Mouse (Mus musculus): ENCODE results near the gene Arel1.

Gene Arel1

DNA sequence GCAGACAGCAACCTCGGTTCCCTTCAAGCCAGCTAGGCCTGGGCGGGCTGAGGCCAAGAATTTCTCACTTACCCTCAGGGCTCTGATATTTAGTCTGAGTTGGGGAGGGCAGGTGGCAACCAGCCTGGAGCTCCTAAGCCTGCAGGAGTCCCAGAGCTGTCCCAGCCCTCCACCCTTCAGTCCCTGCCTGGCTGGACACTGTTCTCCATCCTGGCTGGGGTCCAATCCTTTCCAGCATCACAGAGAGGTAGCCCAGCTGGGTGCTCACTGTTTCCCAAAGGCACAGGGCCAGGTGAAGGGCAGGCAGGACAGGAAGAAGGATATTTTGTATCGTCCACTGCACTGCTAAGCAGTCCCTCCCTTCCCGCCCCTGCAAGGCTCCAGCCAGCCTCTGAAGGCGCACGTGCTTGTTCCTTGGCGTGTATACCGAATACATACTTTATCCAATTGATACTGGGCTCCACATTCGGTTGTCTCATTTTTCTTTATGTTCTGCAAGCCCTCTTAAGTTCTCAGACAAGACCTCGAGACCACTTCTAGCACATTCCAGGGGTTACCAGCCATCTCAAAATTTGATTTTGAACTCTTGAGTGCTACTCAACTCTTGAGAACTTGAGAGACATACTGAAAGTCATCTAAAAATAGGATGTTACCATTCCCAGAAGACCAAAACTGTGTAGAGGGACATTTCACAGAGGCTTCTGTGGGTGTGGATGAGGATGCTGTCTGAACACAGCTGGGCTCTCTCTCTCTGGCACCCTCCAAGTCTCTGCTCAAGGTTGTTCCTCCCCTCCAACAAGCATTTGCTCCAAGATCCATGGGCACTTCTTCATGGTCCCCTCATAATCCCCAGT, 62.8 kb downstream of the Arel1 start:
- no peak for DNase-seq (ENCODE audit: extremely low read depth, insufficient read length, low spot score)

DNA sequence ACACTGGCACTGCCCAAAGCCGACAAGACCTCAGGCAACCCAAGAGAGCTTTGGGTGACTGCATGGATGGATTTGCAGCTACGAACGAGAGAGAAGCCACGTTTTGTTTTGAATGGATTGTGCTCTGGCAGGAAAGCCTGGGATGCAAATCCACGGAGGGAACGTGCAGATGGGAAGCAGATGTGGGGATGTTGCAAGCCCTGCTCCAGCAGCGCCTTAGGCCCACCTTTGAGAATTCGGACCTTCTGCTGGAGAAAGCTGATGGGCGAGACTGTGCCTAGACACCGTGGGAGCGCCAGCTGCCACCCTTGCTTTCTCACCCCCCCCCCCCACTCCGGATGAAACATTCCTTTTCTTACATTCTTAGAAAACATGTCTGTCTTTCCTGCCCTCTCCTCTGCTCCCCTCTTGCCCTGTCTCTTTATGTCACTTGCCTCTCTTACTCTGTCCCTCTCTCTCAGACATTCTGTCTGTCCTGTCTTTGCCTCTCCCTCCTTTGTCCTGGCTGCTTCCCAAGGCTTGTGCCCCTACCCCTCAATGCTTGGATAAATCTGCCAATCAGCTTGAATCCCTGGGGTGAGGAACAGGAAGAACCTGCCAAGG, 63.6 kb downstream of the Arel1 start:
- DNase-seq (ENCODE audit: extremely low read depth, insufficient read length, low spot score) = no peak

DNA sequence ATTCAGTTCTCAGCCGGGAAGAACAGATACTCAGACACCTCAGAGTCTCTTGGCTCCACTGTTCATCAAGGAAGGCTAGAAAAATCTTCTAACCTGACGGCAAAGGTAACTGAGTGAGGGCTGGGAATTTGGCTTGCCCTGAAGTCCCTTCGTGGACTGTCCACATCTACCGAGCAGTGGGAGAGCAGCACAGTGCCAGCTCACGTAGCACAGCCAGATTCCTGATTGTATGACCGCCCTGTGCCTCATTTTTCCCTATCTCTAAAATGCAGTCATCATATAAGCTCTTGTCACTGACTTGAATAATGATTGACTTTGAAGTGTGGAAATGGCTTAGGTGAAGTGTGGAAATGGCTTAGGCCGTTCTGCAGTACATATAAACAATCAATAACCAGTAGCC, 66.3 kb downstream of the Arel1 start:
- no peak for DNase-seq (ENCODE audit: extremely low read depth, insufficient read length, low spot score)

DNA sequence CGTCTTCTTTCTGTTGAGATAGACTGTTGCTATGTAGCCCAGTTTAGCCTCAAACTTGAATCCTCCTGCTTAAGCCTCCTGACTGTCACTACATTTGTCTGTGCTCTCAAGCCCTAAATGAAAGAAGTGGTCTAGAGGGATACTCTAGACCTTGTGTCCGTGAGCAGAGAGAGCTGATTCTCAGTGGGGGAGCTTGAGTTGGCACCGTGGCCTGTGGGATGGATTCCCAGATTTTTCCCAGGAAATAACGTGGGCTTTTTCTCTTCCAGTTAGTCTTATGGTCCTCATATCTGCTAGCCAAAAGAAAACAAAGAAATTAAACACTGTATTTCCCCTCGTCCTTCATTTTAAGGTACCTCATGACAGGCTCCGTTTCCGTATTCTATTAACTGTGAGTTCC, 70.4 kb downstream of the Arel1 start:
- no peak for DNase-seq (ENCODE audit: extremely low read depth, insufficient read length, low spot score)

DNA sequence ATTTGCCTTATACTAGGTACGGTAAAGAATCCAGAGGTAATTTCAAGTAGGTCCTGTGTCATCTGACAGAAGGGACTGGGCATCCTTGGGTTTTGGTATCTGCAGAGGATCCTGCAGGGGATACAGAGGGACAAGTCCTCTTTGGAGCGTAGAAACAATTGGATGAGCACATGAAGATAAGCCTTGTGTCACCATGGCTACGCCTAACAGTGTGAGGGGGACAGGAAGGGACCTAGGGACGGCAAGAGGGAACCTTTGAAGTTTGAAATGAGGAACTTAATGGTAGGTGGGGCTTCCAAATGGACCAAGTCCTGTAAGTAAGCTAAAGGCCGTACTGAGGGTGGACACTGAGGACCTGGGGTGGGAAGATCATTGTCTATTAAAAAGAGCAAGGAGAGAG, 73.4 kb downstream of the Arel1 start:
- no peak for DNase-seq (ENCODE audit: extremely low read depth, insufficient read length, low spot score)

DNA sequence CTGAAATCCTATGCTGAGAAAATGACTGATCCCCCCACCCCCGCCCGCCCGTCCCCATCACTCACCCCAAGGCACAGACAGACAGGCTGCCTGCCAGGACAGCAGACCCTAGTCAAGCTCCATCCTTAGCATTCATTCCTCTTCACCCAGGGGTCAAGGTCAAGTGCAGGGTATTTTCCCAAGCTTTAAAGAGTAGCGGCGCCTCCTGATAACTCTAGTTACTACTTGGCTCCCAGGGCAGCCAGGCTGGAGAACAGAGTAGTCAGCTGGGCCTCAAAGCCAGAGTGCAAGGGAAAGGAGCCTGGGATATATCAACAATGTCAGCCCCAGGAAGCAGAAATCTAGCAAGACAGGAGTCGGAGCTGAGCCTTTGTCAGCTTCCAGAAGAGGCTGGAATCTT, 74.5 kb downstream of the Arel1 start:
- DNase-seq (ENCODE audit: extremely low read depth, insufficient read length, low spot score) = no peak

DNA sequence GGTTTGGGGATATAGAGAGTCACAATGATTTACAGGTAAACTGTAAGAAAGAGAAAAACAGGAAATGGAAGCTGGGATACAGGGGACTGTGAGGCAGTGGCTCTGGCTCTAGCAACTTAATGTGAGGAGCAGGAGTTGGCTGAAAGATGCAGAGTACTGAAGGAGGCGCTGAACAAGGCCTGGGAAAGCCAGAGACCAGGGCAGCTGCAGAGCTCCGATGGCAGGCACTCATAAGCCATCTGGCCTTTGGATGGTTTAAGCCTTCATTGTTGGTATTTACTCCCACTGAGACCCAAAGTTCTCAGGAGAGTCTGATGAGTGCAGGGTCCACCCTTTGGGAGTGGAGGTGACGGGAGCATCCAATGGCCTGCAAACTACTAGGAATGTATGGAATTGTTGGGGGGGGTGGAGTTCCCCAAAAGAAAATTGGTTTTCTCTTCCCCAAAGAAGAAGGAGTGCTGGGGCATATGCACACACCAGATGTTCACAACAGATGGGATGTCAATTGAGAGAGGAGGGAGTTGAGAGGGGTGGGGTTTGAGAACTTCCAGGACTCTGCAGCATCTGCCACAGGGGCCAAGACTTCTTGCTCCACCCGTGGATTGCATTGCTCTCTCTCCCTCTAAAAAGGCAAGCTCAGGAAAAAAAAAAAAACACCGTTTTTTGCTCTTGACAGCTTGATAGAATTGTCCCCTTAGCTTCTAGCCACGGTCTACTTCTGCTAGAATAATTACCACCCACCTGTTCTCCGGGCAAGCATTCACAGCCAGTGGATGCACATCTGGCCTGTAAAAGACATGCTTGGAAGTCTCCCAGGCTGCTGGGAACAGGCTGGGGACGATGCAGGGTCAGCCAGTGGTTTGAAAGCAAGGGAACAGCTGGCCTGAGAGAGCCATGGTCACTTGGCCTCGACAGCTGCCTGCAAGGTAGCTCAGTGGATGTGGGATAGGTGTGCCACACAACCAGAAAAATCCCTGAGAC, 76.8 kb downstream of the Arel1 start:
- DNase-seq (ENCODE audit: extremely low read depth, insufficient read length, low spot score) = no peak

DNA sequence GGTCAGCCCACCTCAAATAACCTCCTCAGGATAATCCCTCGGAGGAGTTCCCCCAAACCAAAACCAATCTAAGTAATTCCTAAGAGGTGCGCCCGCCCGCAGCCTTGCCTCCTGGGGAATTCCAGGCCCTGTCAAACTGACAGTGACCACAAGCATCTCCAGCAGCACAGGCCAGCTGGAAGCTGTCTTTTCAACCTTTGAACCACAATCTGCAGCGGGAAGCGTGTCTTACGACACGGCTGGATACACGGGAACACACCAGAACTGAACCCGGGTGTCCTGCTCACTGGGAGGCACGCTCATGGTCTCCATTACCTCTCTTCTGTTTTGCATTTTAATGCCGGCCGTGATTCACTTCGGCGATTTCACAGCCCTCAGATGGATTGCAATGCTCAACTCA, 80.4 kb downstream of the Arel1 start:
- DNase-seq (ENCODE audit: extremely low read depth, insufficient read length, low spot score) = no peak

DNA sequence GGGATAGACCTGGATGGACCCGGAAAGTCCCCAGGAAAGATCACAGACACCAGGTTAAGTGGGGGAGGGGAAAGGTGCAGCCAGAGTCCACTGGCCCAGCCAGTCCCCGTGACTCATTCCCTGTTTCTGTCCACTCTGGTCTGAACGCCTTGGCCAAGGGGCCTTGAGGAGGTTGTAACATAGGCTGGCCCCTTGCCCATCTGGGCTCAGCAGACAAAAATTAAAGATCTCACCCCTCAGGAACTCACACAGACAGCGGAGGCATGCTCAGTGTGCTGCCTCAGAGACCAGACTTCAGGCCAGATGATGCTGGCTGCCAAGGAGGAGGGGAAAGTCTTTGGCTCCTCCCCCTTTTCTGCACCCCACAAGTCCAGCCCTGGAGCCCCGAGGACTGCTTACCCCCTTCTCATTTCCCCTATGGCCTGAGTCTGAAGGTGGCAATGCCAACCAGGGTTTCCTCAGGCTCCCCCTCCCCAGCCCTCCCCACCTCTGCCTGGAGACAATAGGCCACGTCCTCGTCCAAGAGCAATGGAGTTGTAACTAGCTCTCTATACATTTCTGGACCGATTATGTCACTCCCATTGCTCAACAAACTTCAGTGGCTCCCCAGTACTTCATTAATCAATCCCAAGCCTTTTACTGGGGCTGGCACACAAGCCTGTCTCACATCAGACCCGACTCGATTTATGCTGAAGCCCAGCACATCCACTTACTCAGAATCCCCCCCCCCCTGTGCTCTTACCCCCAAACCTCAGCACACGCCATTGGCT, 85.4 kb downstream of the Arel1 start:
- DNase-seq (ENCODE audit: extremely low read depth, insufficient read length, low spot score) = peak; percentile 50

DNA sequence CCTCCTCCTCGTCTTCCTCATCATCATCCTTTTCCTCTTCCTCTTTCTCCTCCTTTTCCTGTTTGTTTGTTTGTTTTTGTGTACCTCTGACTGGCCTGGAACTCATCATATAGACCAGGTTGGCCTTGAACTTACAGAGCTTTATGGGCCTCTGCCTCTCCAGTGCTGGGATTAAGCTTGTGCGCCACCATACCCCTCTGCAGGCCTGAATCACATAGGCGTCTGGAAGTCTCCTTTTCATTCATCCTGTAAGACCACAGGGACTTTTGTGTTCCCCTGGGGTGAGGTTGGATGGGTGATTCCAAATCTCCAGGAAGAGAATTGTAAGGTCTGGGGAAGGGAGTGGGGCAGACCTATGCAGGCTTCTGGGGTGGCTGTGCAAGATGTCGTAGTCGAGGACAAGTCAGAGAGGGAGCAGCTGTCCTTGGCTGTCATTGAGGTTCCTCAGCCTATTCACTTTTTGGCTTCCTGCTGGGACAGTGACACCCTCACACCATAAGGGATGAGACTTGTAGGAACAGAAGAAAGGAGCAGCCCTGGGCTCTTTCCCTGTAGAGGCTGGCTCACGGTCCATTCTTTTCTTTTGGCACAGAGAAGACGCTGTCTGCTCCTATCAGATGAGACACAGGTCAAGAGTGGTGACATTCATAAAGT, 86.2 kb downstream of the Arel1 start:
- no peak for DNase-seq (ENCODE audit: extremely low read depth, insufficient read length, low spot score)

DNA sequence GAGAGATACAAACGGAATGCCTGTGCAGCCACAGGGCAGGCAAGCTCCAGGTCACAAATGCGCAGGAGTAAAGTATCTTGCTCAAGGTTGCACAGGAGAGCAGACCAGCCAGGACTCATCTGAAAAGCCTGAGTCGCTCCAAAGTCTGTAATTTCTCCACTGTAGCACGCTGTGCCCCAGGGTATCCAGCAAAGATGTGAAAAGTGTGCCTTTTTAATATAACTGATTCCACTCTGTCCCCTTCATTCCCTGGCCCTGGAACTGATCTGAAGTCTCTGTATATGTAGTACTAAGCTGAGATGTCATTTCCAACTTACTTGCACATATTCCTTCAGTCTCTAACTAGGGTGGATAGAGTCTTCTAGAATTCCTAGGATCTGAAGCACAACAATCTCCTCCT, 87.9 kb downstream of the Arel1 start:
- DNase-seq (ENCODE audit: extremely low read depth, insufficient read length, low spot score) = no peak

DNA sequence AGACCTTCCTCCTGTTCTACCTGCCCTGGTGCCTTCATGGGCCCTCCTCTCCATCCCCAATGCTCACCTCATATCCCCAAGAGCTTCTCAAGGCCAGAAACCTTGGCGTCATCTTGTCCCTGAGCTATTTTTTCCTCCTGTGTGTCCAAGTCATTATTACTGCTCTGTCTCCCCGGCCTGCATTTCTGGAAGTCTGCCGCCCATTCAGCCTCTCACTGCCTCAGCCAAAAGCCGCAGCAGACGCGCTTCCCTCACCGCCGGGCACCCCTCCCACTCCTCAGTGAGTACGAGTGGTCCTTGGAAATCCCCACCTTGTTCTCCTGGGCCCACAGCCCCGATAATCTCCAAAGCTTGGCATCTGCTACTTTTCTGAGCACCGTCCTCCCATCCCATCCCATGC, 90.6 kb downstream of the Arel1 start:
- DNase-seq (ENCODE audit: extremely low read depth, insufficient read length, low spot score) = peak; percentile 57

DNA sequence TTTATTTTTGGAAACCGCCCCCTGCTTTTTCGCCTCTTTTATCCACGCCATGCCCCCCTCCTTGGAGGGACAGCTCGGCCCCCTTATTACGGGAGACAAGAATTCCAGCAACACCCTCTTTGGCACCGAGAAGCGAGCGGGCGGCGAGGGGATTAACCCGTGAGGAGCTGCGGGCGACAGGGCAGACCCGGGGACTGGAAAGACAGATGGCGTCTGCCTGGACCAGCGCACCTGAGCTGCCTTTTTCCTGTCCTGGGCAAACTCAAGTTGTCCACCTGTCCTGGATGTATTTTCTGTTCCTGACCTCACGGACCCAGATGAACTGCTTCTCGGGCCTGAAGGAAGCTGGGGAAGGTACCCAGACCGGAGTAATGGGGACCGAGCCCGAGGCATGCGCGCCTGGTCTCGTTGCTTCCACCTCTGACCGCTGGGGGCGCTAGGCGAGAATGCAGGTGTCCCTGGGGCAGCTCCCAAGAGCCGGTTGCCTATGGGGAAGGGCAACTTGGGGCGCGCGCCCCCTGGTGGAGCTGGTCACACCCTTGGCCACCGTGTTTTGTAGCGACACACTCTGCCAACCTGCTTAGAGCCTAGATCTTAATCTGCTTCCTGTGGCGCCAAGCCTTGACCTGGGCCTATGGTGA, 94.1 kb downstream of the Arel1 start, which contains the start of gene Ltbp2:
TSS of gene Ltbp2 (minus strand) at position 52 of the 641 bp plus-strand sequence.
- DNase-seq (ENCODE audit: extremely low read depth, insufficient read length, low spot score) = peak; percentile 82

DNA sequence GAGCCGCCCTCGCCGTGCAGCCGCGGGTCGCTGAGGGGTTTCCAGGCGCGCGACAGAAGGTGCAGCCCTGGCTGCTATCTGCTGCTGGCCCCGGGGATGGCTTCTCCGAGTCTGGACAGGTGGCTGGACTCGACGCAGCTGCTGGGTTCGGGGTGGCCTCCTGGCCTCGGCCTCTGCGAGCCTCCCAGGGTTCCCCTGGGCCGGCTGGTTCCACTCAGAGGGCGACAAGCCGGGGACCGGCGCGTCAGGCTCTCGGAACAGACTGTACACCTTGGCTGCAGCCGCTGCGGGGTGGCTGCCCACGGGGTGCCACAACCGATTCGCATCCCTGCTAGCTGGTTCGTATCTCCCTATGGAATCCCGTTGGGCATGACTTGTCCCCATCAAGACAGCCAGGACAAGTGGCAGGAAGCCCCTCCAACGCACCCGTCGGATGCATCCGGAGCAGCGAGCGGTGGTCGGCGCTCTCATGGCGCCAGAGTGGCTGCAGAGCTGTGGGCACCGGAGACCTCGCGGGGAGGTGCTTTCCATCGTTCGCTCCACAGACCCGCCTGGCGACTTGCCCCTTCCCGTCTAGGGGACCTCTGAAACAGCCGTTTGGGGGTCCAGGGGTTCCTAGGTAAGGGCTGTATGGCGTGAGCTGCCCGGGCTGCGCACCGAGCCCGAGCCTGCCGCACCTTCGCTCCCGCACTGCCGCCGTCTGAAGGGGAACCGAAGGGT, 94.8 kb downstream of the Arel1 start:
- DNase-seq (ENCODE audit: extremely low read depth, insufficient read length, low spot score) = peak; percentile 24

DNA sequence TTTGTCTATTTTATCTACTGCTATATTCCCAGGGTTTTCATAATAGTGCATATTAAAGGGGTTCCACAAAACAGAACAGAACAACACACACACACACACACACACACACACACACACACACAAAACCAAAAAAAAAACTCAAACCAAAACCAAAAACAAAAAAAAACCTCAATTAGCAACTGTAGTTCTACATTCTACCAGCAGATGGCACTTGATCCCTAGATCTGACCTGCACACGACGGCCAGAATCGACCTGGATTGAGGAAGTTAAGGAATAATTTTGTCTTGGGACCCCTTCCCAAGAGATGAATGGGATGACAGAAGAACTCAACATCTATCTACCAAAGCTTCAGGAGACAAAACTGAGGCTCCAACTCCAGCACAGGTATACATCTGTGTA, 97.3 kb downstream of the Arel1 start:
- no peak for DNase-seq (ENCODE audit: extremely low read depth, insufficient read length, low spot score)

DNA sequence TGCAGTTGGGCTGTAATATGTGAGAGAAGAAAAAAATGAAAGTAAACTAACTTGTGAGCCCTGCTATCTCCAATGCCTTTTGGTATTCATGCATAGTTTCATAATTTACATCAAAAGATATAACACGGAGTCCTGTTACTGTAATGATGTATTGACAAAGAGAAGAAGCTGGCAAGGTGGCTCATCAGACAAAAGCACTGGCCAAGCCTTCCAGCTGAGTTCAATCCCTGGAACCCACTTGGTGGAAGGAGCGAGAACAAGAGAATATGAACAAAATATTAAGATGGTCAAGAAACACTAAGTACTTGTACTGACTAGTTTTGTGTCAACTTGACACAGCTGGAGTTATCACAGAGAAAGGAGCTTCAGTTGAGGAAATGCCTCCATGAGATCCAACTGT, 98.4 kb downstream of the Arel1 start:
- no peak for DNase-seq (ENCODE audit: extremely low read depth, insufficient read length, low spot score)
